Comparison of ENCODE assay signal across 8 mouse cellular contexts in the genomic region with DNA sequence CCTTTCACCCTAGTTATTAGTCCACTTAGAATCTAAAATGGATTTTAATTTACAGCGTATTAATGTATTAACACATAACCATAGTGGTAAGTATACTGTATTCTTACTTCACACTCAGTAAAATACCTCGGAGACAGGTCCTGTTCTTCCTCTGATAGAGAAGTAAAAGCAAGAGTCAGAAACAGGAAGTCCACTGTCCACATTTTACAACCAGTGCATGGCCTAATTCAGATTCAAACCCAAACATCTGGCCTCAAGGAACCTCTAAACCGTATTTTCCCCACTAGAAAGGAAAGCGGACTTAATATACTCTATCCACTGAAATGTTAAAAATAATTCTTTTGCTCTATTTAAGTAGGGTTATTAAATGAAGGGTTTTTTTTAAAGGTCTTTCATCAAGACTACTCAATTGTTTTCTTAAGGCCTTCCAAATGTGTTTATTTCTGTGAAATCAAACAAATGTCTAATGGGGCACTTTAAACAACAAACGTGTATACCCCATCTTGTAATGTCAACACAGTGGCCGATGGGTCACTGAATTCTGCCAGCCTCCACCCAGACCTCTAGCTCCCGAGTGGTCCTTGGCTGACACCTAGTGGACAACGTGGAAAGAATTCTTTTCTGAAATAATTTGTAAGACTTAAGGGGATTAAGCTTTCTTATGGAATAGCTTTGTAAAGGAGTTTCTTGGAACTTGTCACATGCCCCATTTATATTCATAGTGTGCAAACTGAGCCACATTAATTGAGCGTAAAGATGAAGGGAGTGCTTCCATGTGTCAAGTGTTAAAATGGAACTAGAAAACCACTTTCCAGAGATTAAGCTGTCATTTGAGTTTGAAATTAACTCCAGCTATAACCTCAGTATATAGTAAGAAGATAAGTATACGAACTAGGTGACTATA. TPM values are rescaled to one million over a fixed set of nuclear protein-coding genes. Genes with fewer than 3 reads are reported as not detected.
DNase-seq lines count a peak whose midpoint lies in the region; ATAC-seq and TF ChIP-seq lines count a peak whose summit lies in the region.

No protein-coding gene starts in this region.

- intact Hi-C loops in left cerebral cortex, adult 2 months (cut with DNase I) = loop anchor here (1.0 to 5.0 kb wide), 5 partner anchors 136 to 611 kb away; a partner anchor contains a TSS

- H3K4me2 ChIP-seq in heart, embryonic 11.5 days = no peak overlapping the region
- no peak overlapping the region for H3K4me2 ChIP-seq in hindbrain, embryonic 11.5 days (replicated peaks; ENCODE audit: low read depth, low read length)
- H3K4me2 ChIP-seq in midbrain, embryonic 16.5 days (ENCODE audit: low read length) = no peak overlapping the region

- H3K27me3 ChIP-seq in heart, embryonic 11.5 days (ENCODE audit: control insufficient read depth, insufficient read depth, low read length) = no peaks in the 10 kb centered on the region
- no peaks in the 10 kb centered on the region for H3K27me3 ChIP-seq in hindbrain, embryonic 11.5 days (ENCODE audit: control insufficient read depth, insufficient read depth, low read length)
- H3K27me3 ChIP-seq in midbrain, embryonic 16.5 days (ENCODE audit: control insufficient read depth, insufficient read depth, low read depth, low read length) = no peaks in the 10 kb centered on the region

- H3K9ac ChIP-seq in heart, embryonic 11.5 days (ENCODE audit: low read depth, low read length) = no peak overlapping the region
- H3K9ac ChIP-seq in hindbrain, embryonic 11.5 days (ENCODE audit: low read depth, low read length) = no peak overlapping the region
- H3K9ac ChIP-seq in midbrain, embryonic 16.5 days (ENCODE audit: low read depth, low read length) = no peak overlapping the region

- H3K4me3 ChIP-seq in heart, embryonic 11.5 days (ENCODE audit: low read depth, low read length) = no peak overlapping the region
- H3K4me3 ChIP-seq in hindbrain, embryonic 11.5 days (ENCODE audit: low read depth, low read length) = no peak overlapping the region
- no peak overlapping the region for H3K4me3 ChIP-seq in left cerebral cortex, adult 2 months
- no peak overlapping the region for H3K4me3 ChIP-seq in midbrain, embryonic 16.5 days (ENCODE audit: low read depth, low read length)

- peak; percentile 95 for TF ChIP-seq CTCF in left cerebral cortex, adult 2 months (IDR thresholded peaks at IDR 0.05)

- ATAC-seq in heart, embryonic 11.5 days (replicated peaks; ENCODE audit: insufficient number of reproducible peaks, low FRiP score, low TSS enrichment) = no peak
- peak; percentile 72 for ATAC-seq in hindbrain, embryonic 11.5 days (ENCODE audit: low FRiP score)
- peak; percentile 82 for ATAC-seq in midbrain, embryonic 16.5 days

- WGBS in heart, embryonic 11.5 days (ENCODE audit: insufficient replicate concordance) = 33% methylated on average over 10 of the region's 10 CpGs
- 39% methylated on average over 10 of the region's 10 CpGs for WGBS in hindbrain, embryonic 11.5 days
- 30% methylated on average over 10 of the region's 10 CpGs for WGBS in midbrain, embryonic 16.5 days

- no peaks in the 10 kb centered on the region for H3K9me3 ChIP-seq in heart, embryonic 11.5 days (replicated peaks; ENCODE audit: control insufficient read depth, low read length)
- no peaks in the 10 kb centered on the region for H3K9me3 ChIP-seq in hindbrain, embryonic 11.5 days (ENCODE audit: control insufficient read depth, low read length)
- H3K9me3 ChIP-seq in midbrain, embryonic 16.5 days (replicated peaks; ENCODE audit: control insufficient read depth, low read length, poor library complexity, severe bottlenecking) = no peaks in the 10 kb centered on the region

- no peak overlapping the region for H3K27ac ChIP-seq in heart, embryonic 11.5 days (ENCODE audit: low read depth, low read length)
- no peak overlapping the region for H3K27ac ChIP-seq in hindbrain, embryonic 11.5 days (ENCODE audit: low read depth, low read length)
- no peak overlapping the region for H3K27ac ChIP-seq in left cerebral cortex, adult 2 months
- H3K27ac ChIP-seq in midbrain, embryonic 16.5 days (ENCODE audit: low read length) = no peak overlapping the region

- H3K36me3 ChIP-seq in heart, embryonic 11.5 days (ENCODE audit: control insufficient read depth, insufficient read depth, low read length) = no peaks in the 10 kb centered on the region
- H3K36me3 ChIP-seq in hindbrain, embryonic 11.5 days (ENCODE audit: control insufficient read depth, insufficient read depth, low read length) = no peaks in the 10 kb centered on the region
- no peaks in the 10 kb centered on the region for H3K36me3 ChIP-seq in midbrain, embryonic 16.5 days (ENCODE audit: control insufficient read depth, insufficient read depth, low read length)

- peak; percentile 76 to 89 for DNase-seq in heart, adult 18-20 months
- DNase-seq in adrenal gland, adult 2 months = peak; percentile 60
- DNase-seq in embryo, embryonic 11.5 days (ENCODE audit: low read depth, low spot score) = peak; percentile 69
- peak; percentile 85 for DNase-seq in hindbrain, embryonic 11.5 days (ENCODE audit: low spot score)
- peak; percentile 55 to 67 for DNase-seq in left cerebral cortex, adult 2 months (ENCODE audit: extremely low spot score in 1 of 2, low spot score in 2 of 2)
- peak; percentile 40 to 42 for DNase-seq in spleen, postnatal 36 days (ENCODE audit: low spot score in 2 of 2)

- peaks cover 4% of the 10 kb centered on the region; the same call in 1 of the 2 replicates for H3K4me1 ChIP-seq in heart, embryonic 11.5 days (ENCODE audit: control insufficient read depth, insufficient read depth, low read length)
- H3K4me1 ChIP-seq in hindbrain, embryonic 11.5 days (replicated peaks; ENCODE audit: control insufficient read depth, insufficient read depth, low read length) = no peaks in the 10 kb centered on the region
- no peaks in the 10 kb centered on the region for H3K4me1 ChIP-seq in midbrain, embryonic 16.5 days (ENCODE audit: control insufficient read depth, insufficient read depth, low read length)

RNA-seq across cellular contexts. Expression of a gene that starts 29.2 kb away (rescaled TPM):
- under 1 TPM; 0.69 to 0.90 TPM for total RNA-seq in heart, adult 18-20 months (2021)
- polyA plus RNA-seq in heart, embryonic 11.5 days (2014; fragmentation: Nextera tagmentation; extraction: Ambion mirVana) = 17.8 and 18.0 TPM in 2 replicates
- total RNA-seq in adrenal gland, adult 2 months (2021) = 1 to 10 TPM; 2.7 to 5.4 TPM
- 1.8 and 2.3 TPM in 2 replicates for polyA plus RNA-seq in adrenal gland, adult 2 months (2012; rRNA removed)
- polyA plus RNA-seq in hindbrain, embryonic 11.5 days (2014; fragmentation: Nextera tagmentation; extraction: Ambion mirVana) = 10.4 and 11.0 TPM in 2 replicates
- 1 to 10 TPM; 8.6 to 9.6 TPM for total RNA-seq in left cerebral cortex, adult 2 months (2021)
- 6.0 and 7.3 TPM in 2 replicates for polyA plus RNA-seq in midbrain, embryonic 16.5 days (2015; fragmentation: Nextera tagmentation; extraction: Ambion mirVana)
